12 mouse cellular contexts compared by ENCODE assay signal in the genomic region with DNA sequence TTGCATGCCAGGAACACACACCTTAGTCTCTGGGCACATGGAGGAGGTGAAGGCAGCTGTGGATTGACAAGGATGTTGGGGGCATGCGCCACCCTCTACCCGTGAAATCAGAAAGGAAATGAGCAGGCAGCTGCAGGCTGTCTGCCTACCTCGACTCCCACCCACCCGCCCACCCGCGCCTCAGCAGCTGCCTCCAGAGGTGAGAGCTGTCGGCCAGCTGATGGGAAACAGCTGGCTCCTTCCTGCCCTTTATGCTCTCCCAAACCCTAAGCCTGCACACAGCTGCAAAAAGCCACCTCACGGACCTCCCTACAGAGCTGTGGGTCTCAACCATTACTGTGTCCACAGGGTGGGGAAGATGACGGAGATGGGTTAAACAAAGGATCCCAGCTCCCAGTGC. TPM values are rescaled to one million over a fixed set of nuclear protein-coding genes. Genes with fewer than 3 reads are reported as not detected.
DNase-seq lines count a peak whose midpoint lies in the region; ATAC-seq and TF ChIP-seq lines count a peak whose summit lies in the region.
"Had no signal": no experiment of that assay in that cellular context is flagged by ENCODE, and none has a peak within 500 bp of the region (broad histone marks: within the 10 kb centered on the region; RNA-seq: fewer than 3 reads in every experiment).

No protein-coding gene starts in this region.

- intact Hi-C loops in heart, postnatal 10 days (cut with DNase I) = no loop called here

- peaks cover 19% of the 10 kb centered on the region for H3K4me1 ChIP-seq in kidney, embryonic 14.5 days (ENCODE audit: control insufficient read depth, insufficient read depth, low read length)
- peaks cover 5% of the 10 kb centered on the region; the same call in 1 of the 2 replicates for H3K4me1 ChIP-seq in kidney, adult 2 months (ENCODE audit: control insufficient read depth, insufficient read depth, low read length)
- H3K4me1 ChIP-seq in small intestine, adult 2 months (ENCODE audit: control insufficient read depth, insufficient read depth, insufficient read length, low read length) = peaks cover 27% of the 10 kb centered on the region

- H3K9ac ChIP-seq in kidney, embryonic 14.5 days (ENCODE audit: low read depth, low read length) = no peak overlapping the region
- H3K9ac ChIP-seq: neural tube, embryonic 13.5 days had no signal

- H3K27me3 ChIP-seq in kidney, embryonic 14.5 days (ENCODE audit: control insufficient read depth, insufficient read depth, low read length) = no peaks in the 10 kb centered on the region
- H3K27me3 ChIP-seq in kidney, adult 2 months (replicated peaks; ENCODE audit: control insufficient read depth, insufficient read depth, low read length) = no peaks in the 10 kb centered on the region
- no peaks in the 10 kb centered on the region for H3K27me3 ChIP-seq in small intestine, adult 2 months (ENCODE audit: control insufficient read depth, insufficient read depth, low read length)
- H3K27me3 ChIP-seq: neural tube, embryonic 13.5 days had no signal

- no peaks in the 10 kb centered on the region for H3K9me3 ChIP-seq in kidney, embryonic 14.5 days (ENCODE audit: control insufficient read depth, low read length)
- H3K9me3 ChIP-seq: neural tube, embryonic 13.5 days had no signal

- peak; percentile 84 for ATAC-seq in kidney, embryonic 14.5 days (ENCODE audit: low FRiP score, low TSS enrichment)
- ATAC-seq in activated CD4-positive, CD25-positive, alpha-beta regulatory T cell, adult 4 months = peak; percentile 21
- ATAC-seq: forebrain, embryonic 14.5 days had no signal

- no peak for TF ChIP-seq POLR2A in kidney, adult 2 months (IDR thresholded peaks at IDR 0.05; ENCODE audit: low read depth, low read length)
- TF ChIP-seq POLR2A in small intestine, adult 2 months (IDR thresholded peaks at IDR 0.05; ENCODE audit: low read depth, low read length) = no peak

- 0 out of 2 replicates have a peak overlapping the region, but pooled peaks have one; percentile 2 for H3K4me2 ChIP-seq in kidney, embryonic 14.5 days (replicated peaks; ENCODE audit: low read depth, low read length)
- H3K4me2 ChIP-seq: neural tube, embryonic 13.5 days had no signal

- peak overlapping the region; percentile 81; the same call in 1 of the 2 replicates for H3K27ac ChIP-seq in kidney, embryonic 14.5 days (ENCODE audit: low read depth, low read length)
- H3K27ac ChIP-seq in kidney, adult 2 months (ENCODE audit: insufficient read depth, low read depth, low read length) = no peak overlapping the region
- peak overlapping the region; percentile 33; the same call in 1 of the 2 replicates for H3K27ac ChIP-seq in small intestine, adult 2 months (ENCODE audit: insufficient read depth, low read depth, low read length)

- DNase-seq in kidney, adult 2 months = no peak
- DNase-seq in heart, postnatal 10 days = peak; percentile 49 to 59
- DNase-seq in frontal cortex, postnatal 36 days (ENCODE audit: low spot score in 2 of 2) = no peak
- no peak for DNase-seq in gastrocnemius, postnatal 4 days (ENCODE audit: low spot score in 2 of 2)
- no peak for DNase-seq in spleen, adult 12 weeks (ENCODE audit: low spot score)
- DNase-seq: adrenal gland, postnatal 14 days; cerebellum, postnatal 25 days had no signal

- no peaks in the 10 kb centered on the region for H3K36me3 ChIP-seq in kidney, embryonic 14.5 days (ENCODE audit: control insufficient read depth, insufficient read depth, low read length)
- H3K36me3 ChIP-seq in kidney, adult 2 months (ENCODE audit: control insufficient read depth, insufficient read depth, low read length) = no peaks in the 10 kb centered on the region
- no peaks in the 10 kb centered on the region for H3K36me3 ChIP-seq in small intestine, adult 2 months (ENCODE audit: control insufficient read depth, insufficient read depth, low read length)
- H3K36me3 ChIP-seq: neural tube, embryonic 13.5 days had no signal

- TF ChIP-seq CTCF in kidney, adult 2 months (conservative IDR thresholded peaks at IDR 0.05; ENCODE audit: insufficient read depth, insufficient read length, low read depth, low read length) = no peak
- TF ChIP-seq CTCF in small intestine, adult 2 months (IDR thresholded peaks at IDR 0.05; ENCODE audit: extremely low read depth, insufficient read length, insufficient replicate concordance, low read depth, low read length) = no peak

- no peak overlapping the region for H3K4me3 ChIP-seq in kidney, embryonic 14.5 days (ENCODE audit: low read length)
- H3K4me3 ChIP-seq in kidney, adult 2 months (ENCODE audit: insufficient read depth, low read depth, low read length) = no peak overlapping the region
- H3K4me3 ChIP-seq in small intestine, adult 2 months (ENCODE audit: low read depth, low read length) = no peak overlapping the region
- H3K4me3 ChIP-seq: neural tube, embryonic 13.5 days had no signal

- 7% methylated on average over 9 of the region's 9 CpGs for WGBS in kidney, embryonic 14.5 days
- 52% methylated on average over 9 of the region's 9 CpGs for WGBS in kidney, adult 2 months
- 56% methylated on average over 9 of the region's 9 CpGs for WGBS in small intestine, adult 2 months

RNA-seq across cellular contexts. Expression of gene Errfi1, which starts 44.4 kb away (rescaled TPM):
- 22.0 and 34.3 TPM in 2 replicates for polyA plus RNA-seq in kidney, embryonic 14.5 days (2014; fragmentation: Nextera tagmentation; extraction: Ambion mirVana)
- 230 TPM in 2 replicates for polyA plus RNA-seq in kidney, adult 2 months (2012; rRNA removed)
- 1 to 10 TPM; 2.0 to 2.4 TPM for polyA plus RNA-seq in activated CD4-positive, CD25-positive, alpha-beta regulatory T cell, adult 4 months (2017; shearing (Covaris generic))
- 10 to 100 TPM; 22.0 to 26.6 TPM for total RNA-seq in heart, postnatal 10 days (2021)
- 6.6 and 26.7 TPM in 2 replicates for polyA plus RNA-seq in small intestine, adult 2 months (2012; rRNA removed)
- 10 to 100 TPM; 18.8 to 22.8 TPM for total RNA-seq in gastrocnemius, postnatal 4 days (2021)

Comparison
In these comparisons a context has a peak if more than half of its experiments do, and no peak if none do; other contexts are left out.
1. DNase-seq: peak in heart, postnatal 10 days (2 of 2); none in kidney, adult 2 months (single experiment), frontal cortex, postnatal 36 days (0 of 2), gastrocnemius, postnatal 4 days (0 of 2) and spleen, adult 12 weeks (single experiment).